Mouse (Mus musculus) cerebellum, adult 2 months (tissue): ENCODE data around the gene Fbxl19. TPM values are rescaled to one million over a fixed set of nuclear protein-coding genes. Genes with fewer than 3 reads are reported as not detected.

Experiments
- DNase-seq, 2 experiments: peaks; one replicate each; pipeline ENCODE4 v3.0.0; 2021
- H3K27ac ChIP-seq: fragments of 200-500 bp; 2 replicates; pipeline ENCODE4 v1.5.1; 2012; ENCODE audit warnings: low read length, control low read depth, inconsistent platforms; ENCODE audit not compliant: insufficient read depth
- H3K27me3 ChIP-seq: fragments of 200-500 bp; 2 replicates; pipeline ENCODE4 v1.6.1; 2012; ENCODE audit warnings: inconsistent platforms, mild to moderate bottlenecking, low read length, moderate library complexity; ENCODE audit not compliant: control insufficient read depth, insufficient read depth
- H3K4me1 ChIP-seq: fragments of 200-500 bp; 2 replicates; pipeline ENCODE4 v1.6.1; 2011; ENCODE audit warnings: low read length; ENCODE audit not compliant: control insufficient read depth, insufficient read depth
- H3K4me3 ChIP-seq: fragments of 200-500 bp; replicated peaks from 2 replicates; pipeline ENCODE3; 2011; ENCODE audit warnings: mild to moderate bottlenecking, low read depth, low read length, control low read depth; ENCODE audit not compliant: insufficient read depth
- CTCF ChIP-seq: fragments of 200-500 bp; IDR thresholded peaks from 2 replicates; pipeline ENCODE4 v1.5.1; 2011; ENCODE audit warnings: low read depth, mild to moderate bottlenecking, control low read depth, low read length, moderate library complexity, borderline replicate concordance; ENCODE audit not compliant: insufficient read depth
- POLR2A ChIP-seq: fragments of 200-500 bp; IDR thresholded peaks from 2 replicates; pipeline ENCODE4 v1.6.1; 2011; ENCODE audit warnings: low read length, control low read depth, borderline replicate concordance; ENCODE audit not compliant: insufficient read depth
- WGBS: fragments of 180-500 bp; shearing (Covaris S2); methylation state at CpG from one replicate; pipeline ENCODE4 v1.1.7; 2018; 5-methylcytosine and 5-hydroxymethylcytosine counted together
- polyA plus RNA-seq: library from polyadenylated mRNA; depleted of rRNA; stranded (reverse); fragments of >200 nt; gene quantifications from 2 replicates; pipeline ENCODE4 v1.2.3, GENCODE M21; 2012

The Fbxl19 gene
- polyA plus RNA-seq, 1 experiment, result 37.8 TPM

- no peak for DNase-seq
- WGBS, result 0% methylated on average over 5 of the region's 5 CpGs
- Histone ChIP-seq H3K27me3 (no peaks in the 10 kb centered on the region), H3K4me1 (peaks cover 42% of the 10 kb centered on the region), H3K4me3 (peak overlapping the region; percentile 76), H3K27ac (peak overlapping the region; percentile 66)
- TF ChIP-seq CTCF (no peak), POLR2A (no peak)
These were observed 36.5 kb upstream of the Fbxl19 start for GRCm38 (mm10) chr7:127707957-127708206.

GRCm38 (mm10) chr7:127708207-127709078, 35.9 kb upstream of the Fbxl19 start, which contains the start of gene Bcl7c:
Gene Bcl7c (minus strand): TSS chr7:127708933.
- 1% methylated on average over 87 of the region's 90 CpGs for WGBS
- Histone ChIP-seq H3K4me3 (peak within 1 kb of the TSS; percentile 76), H3K27me3 (no peaks in the 10 kb centered on the region), H3K4me1 (peaks cover 36% of the 10 kb centered on the region), H3K27ac (peak within 1 kb of the TSS; percentile 66)
- peak; percentile 27; the same call in 1 of the 2 replicates for TF ChIP-seq POLR2A
- TF ChIP-seq CTCF, result peak; percentile 55
- peak; percentile 85 to 88 for DNase-seq

GRCm38 (mm10) chr7:127709261-127709979, 34.9 kb upstream of the Fbxl19 start:
- no peak for TF ChIP-seq CTCF
- no peak for TF ChIP-seq POLR2A
- H3K27ac ChIP-seq, result no peak overlapping the region
- H3K4me3 ChIP-seq, result peak overlapping the region; percentile 76
- peaks cover 28% of the 10 kb centered on the region for H3K4me1 ChIP-seq
- no peak for DNase-seq
- no peaks in the 10 kb centered on the region for H3K27me3 ChIP-seq
- 70% methylated on average over 5 of the region's 5 CpGs for WGBS

- DNase-seq, result no peak
- 92% methylated on average over 3 of the region's 3 CpGs for WGBS
- Histone ChIP-seq H3K27ac (no peak overlapping the region), H3K4me1 (peaks cover 15% of the 10 kb centered on the region; the same call in 1 of the 2 replicates), H3K4me3 (no peak overlapping the region), H3K27me3 (no peaks in the 10 kb centered on the region)
- TF ChIP-seq CTCF, result no peak
- no peak for TF ChIP-seq POLR2A
These were observed 33.3 kb upstream of the Fbxl19 start for GRCm38 (mm10) chr7:127711031-127711430.

GRCm38 (mm10) chr7:127711456-127711855, 32.9 kb upstream of the Fbxl19 start:
- TF ChIP-seq CTCF (no peak), POLR2A (no peak)
- no peak overlapping the region for H3K27ac ChIP-seq
- WGBS, result 73% methylated on average over 3 of the region's 3 CpGs
- no peaks in the 10 kb centered on the region for H3K27me3 ChIP-seq
- DNase-seq, result no peak
- H3K4me1 ChIP-seq, result peaks cover 11% of the 10 kb centered on the region; the same call in 1 of the 2 replicates
- H3K4me3 ChIP-seq, result no peak overlapping the region

- Histone ChIP-seq H3K27me3 (no peaks in the 10 kb centered on the region), H3K27ac (no peak within 1 kb of the TSS), H3K4me3 (peak within 1 kb of the TSS; percentile 19), H3K4me1 (peaks cover 3% of the 10 kb centered on the region; the same call in 1 of the 2 replicates)
- WGBS, result 7% methylated on average over 28 of the region's 28 CpGs
- DNase-seq, result peak; percentile 76 to 82
- TF ChIP-seq POLR2A, result no peak
- TF ChIP-seq CTCF, result no peak
These were observed 31.6 kb upstream of the Fbxl19 start, which contains the start of gene Ctf1 for GRCm38 (mm10) chr7:127712461-127713385. Gene Ctf1 (plus strand): TSS chr7:127712736.

- DNase-seq, result no peak
- no peak for TF ChIP-seq POLR2A
- 87% methylated on average over 4 of the region's 4 CpGs for WGBS
- H3K4me1 ChIP-seq, result no peaks in the 10 kb centered on the region
- no peaks in the 10 kb centered on the region for H3K27me3 ChIP-seq
- H3K4me3 ChIP-seq, result no peak overlapping the region
- H3K27ac ChIP-seq, result no peak overlapping the region
These were observed 29.5 kb upstream of the Fbxl19 start for GRCm38 (mm10) chr7:127714816-127715215.
